Mouse (Mus musculus): Measurements from ENCODE around the gene Fam234b. TPM values are rescaled to one million over a fixed set of nuclear protein-coding genes. Genes with fewer than 3 reads are reported as not detected.

The Fam234b gene
- polyA plus RNA-seq, 1 experiment from 2014 or later, result 20.9 TPM

DNA sequence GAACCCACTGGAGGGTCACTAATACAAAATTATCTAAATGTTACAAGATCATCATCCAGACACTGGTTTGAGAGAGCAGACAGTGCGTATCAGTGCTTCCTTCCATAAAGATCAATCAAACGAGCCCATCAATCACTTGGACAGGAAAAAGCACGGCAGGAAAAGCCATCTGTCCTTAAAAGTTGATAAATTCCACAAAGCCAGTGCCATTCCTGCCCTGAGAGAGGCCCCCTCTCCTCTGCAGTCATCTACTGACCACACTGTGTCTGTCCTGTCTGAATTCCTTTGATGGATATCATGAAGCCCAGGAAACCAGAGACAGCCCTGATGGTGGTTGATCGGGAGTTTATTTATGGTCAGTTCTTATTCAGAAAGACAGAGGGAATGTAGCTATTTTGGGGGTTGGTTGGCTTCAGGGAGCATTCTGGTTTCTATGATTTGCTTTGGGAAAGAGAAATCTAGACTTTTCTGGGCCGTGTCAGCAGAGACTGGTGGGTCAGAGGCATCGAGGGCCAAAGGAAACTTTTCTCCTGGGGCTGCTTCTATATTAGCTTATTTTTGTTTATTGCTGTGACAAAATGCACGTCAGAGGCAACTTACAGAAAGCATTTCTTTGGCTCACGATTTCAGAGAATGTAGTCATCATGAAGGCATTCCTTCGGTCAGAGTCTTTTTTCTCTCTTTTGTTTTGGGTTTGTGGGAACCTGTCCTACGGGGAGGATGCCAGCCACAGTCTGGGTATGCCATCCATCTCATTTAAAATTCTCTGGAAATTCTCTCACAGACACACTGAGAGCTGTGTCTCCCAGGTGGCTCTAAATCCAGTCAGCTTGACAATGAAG lies 10.5 kb upstream of the Fam234b start:
- no peak for ATAC-seq
- TF ChIP-seq CTCF (IDR thresholded peaks at IDR 0.05; ENCODE audit: low read depth), result no peak
- 63% methylated on average over 10 of the region's 10 CpGs for WGBS

GRCm38 (mm10) chr6:135188629-135189028 lies 9.1 kb upstream of the Fam234b start:
- H3K27me3 ChIP-seq (replicated peaks; ENCODE audit: control insufficient read depth, insufficient read depth, low read length), result no peaks in the 10 kb centered on the region
- H3K4me2 ChIP-seq (replicated peaks; ENCODE audit: low read depth), result no peak overlapping the region
- H3K27ac ChIP-seq (ENCODE audit: low read depth, low read length), result no peak overlapping the region
- no peak overlapping the region for H3K9ac ChIP-seq (ENCODE audit: low read depth, low read length)
- H3K4me1 ChIP-seq (replicated peaks; ENCODE audit: control insufficient read depth, insufficient read depth, low read length), result no peaks in the 10 kb centered on the region
- no peak for ATAC-seq
- no peaks in the 10 kb centered on the region for H3K9me3 ChIP-seq (ENCODE audit: control insufficient read depth)
- TF ChIP-seq CTCF (IDR thresholded peaks at IDR 0.05; ENCODE audit: low read depth), result no peak
- H3K4me3 ChIP-seq (ENCODE audit: low read depth, low read length), result no peak overlapping the region
- no peaks in the 10 kb centered on the region; the same call in 1 of the 2 replicates for H3K36me3 ChIP-seq (ENCODE audit: control insufficient read depth, insufficient read depth)
- WGBS, result 60% methylated on average over 4 of the region's 4 CpGs

More for the DNA sequence above, 10.5 kb upstream of the Fam234b start:
- Histone ChIP-seq H3K4me1 (replicated peaks; ENCODE audit: control insufficient read depth, insufficient read depth, low read length) (no peaks in the 10 kb centered on the region), H3K4me2 (replicated peaks; ENCODE audit: low read depth) (no peak overlapping the region), H3K27ac (ENCODE audit: low read depth, low read length) (no peak overlapping the region), H3K9me3 (ENCODE audit: control insufficient read depth) (no peaks in the 10 kb centered on the region), H3K4me3 (ENCODE audit: low read depth, low read length) (no peak overlapping the region), H3K36me3 (ENCODE audit: control insufficient read depth, insufficient read depth) (no peaks in the 10 kb centered on the region), H3K27me3 (replicated peaks; ENCODE audit: control insufficient read depth, insufficient read depth, low read length) (no peaks in the 10 kb centered on the region), H3K9ac (ENCODE audit: low read depth, low read length) (no peak overlapping the region)

DNA sequence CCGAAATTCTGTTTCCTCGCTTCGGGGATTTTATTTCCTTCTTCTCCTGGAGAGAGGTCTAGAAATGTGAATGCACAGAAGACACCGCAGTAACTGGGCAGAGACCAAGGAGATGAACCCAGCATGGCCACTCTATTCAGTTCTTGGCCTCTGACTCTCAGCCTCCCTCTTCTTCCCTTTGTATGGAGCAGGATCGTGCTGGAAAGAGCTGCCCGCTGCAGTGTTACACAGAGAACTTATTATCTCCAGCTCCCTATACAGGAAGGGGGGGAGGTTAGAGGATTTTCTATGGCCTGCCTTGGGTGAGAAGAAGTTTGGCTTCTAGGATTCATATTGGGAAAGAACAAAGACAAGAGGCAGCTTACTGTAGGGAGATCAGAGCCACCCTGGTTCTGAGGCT lies 7.7 kb upstream of the Fam234b start:
- no peak for ATAC-seq
- Histone ChIP-seq H3K9ac (ENCODE audit: low read depth, low read length) (no peak overlapping the region), H3K4me3 (ENCODE audit: low read depth, low read length) (no peak overlapping the region), H3K27ac (ENCODE audit: low read depth, low read length) (no peak overlapping the region), H3K36me3 (ENCODE audit: control insufficient read depth, insufficient read depth) (no peaks in the 10 kb centered on the region; the same call in 1 of the 2 replicates), H3K27me3 (replicated peaks; ENCODE audit: control insufficient read depth, insufficient read depth, low read length) (no peaks in the 10 kb centered on the region), H3K9me3 (ENCODE audit: control insufficient read depth) (no peaks in the 10 kb centered on the region), H3K4me2 (replicated peaks; ENCODE audit: low read depth) (no peak overlapping the region), H3K4me1 (replicated peaks; ENCODE audit: control insufficient read depth, insufficient read depth, low read length) (no peaks in the 10 kb centered on the region)
- TF ChIP-seq CTCF (IDR thresholded peaks at IDR 0.05; ENCODE audit: low read depth), result no peak
- WGBS, result 80% methylated on average over 6 of the region's 6 CpGs

DNA sequence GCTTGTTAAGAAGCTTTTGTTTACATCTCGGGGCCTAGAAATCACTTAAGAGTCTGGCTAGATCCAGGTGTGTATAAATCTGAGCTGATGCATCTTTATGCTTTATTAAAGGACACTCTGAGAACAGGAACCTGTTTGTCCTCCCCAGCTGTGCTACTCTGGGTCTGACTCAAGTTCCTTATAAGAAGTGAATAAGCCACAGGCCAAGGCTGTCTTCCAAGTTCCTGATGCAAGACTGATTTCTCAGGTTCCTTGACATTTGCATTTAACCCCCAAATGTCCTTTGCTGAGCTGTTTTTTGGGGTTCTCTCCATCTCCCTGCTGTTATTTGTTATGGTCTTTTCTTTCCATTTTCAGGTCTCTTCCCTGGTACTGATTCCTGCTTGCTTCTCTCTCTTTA lies 5.9 kb upstream of the Fam234b start:
- Histone ChIP-seq H3K27ac (ENCODE audit: low read depth, low read length) (no peak overlapping the region), H3K4me3 (ENCODE audit: low read depth, low read length) (no peak overlapping the region), H3K4me1 (replicated peaks; ENCODE audit: control insufficient read depth, insufficient read depth, low read length) (no peaks in the 10 kb centered on the region), H3K27me3 (replicated peaks; ENCODE audit: control insufficient read depth, insufficient read depth, low read length) (no peaks in the 10 kb centered on the region), H3K36me3 (ENCODE audit: control insufficient read depth, insufficient read depth) (no peaks in the 10 kb centered on the region; the same call in 1 of the 2 replicates), H3K9ac (ENCODE audit: low read depth, low read length) (no peak overlapping the region), H3K4me2 (replicated peaks; ENCODE audit: low read depth) (no peak overlapping the region), H3K9me3 (ENCODE audit: control insufficient read depth) (no peaks in the 10 kb centered on the region)
- TF ChIP-seq CTCF (IDR thresholded peaks at IDR 0.05; ENCODE audit: low read depth), result no peak
- WGBS, result 77% methylated on average over 1 of the region's 1 CpGs
- ATAC-seq, result no peak

- TF ChIP-seq CTCF (IDR thresholded peaks at IDR 0.05; ENCODE audit: low read depth), result no peak
- Histone ChIP-seq H3K27me3 (replicated peaks; ENCODE audit: control insufficient read depth, insufficient read depth, low read length) (no peaks in the 10 kb centered on the region), H3K9ac (ENCODE audit: low read depth, low read length) (no peak overlapping the region), H3K4me3 (ENCODE audit: low read depth, low read length) (no peak overlapping the region), H3K27ac (ENCODE audit: low read depth, low read length) (no peak overlapping the region), H3K9me3 (ENCODE audit: control insufficient read depth) (no peaks in the 10 kb centered on the region), H3K4me2 (replicated peaks; ENCODE audit: low read depth) (no peak overlapping the region), H3K36me3 (ENCODE audit: control insufficient read depth, insufficient read depth) (no peaks in the 10 kb centered on the region; the same call in 1 of the 2 replicates), H3K4me1 (replicated peaks; ENCODE audit: control insufficient read depth, insufficient read depth, low read length) (no peaks in the 10 kb centered on the region)
- ATAC-seq, result no peak
- 83% methylated on average over 8 of the region's 8 CpGs for WGBS
Observed at GRCm38 (mm10) chr6:135192993-135193392, 4.8 kb upstream of the Fam234b start.

GRCm38 (mm10) chr6:135193733-135194132 lies 4.0 kb upstream of the Fam234b start:
- no peak for TF ChIP-seq CTCF (IDR thresholded peaks at IDR 0.05; ENCODE audit: low read depth)
- Histone ChIP-seq H3K9ac (ENCODE audit: low read depth, low read length) (no peak overlapping the region), H3K4me2 (replicated peaks; ENCODE audit: low read depth) (no peak overlapping the region), H3K27ac (ENCODE audit: low read depth, low read length) (no peak overlapping the region), H3K36me3 (ENCODE audit: control insufficient read depth, insufficient read depth) (no peaks in the 10 kb centered on the region; the same call in 1 of the 2 replicates), H3K9me3 (ENCODE audit: control insufficient read depth) (no peaks in the 10 kb centered on the region), H3K27me3 (replicated peaks; ENCODE audit: control insufficient read depth, insufficient read depth, low read length) (no peaks in the 10 kb centered on the region), H3K4me3 (ENCODE audit: low read depth, low read length) (no peak overlapping the region), H3K4me1 (replicated peaks; ENCODE audit: control insufficient read depth, insufficient read depth, low read length) (no peaks in the 10 kb centered on the region)
- ATAC-seq, result no peak
- WGBS, result 60% methylated on average over 4 of the region's 4 CpGs

All from intestine, postnatal 0 days (tissue).